Mouse (Mus musculus) heart, postnatal 0 days (tissue): Measurements from ENCODE around the gene Strn.

Experiments
- CTCF ChIP-seq: IDR thresholded peaks from 2 replicates; pipeline ENCODE4 v1.5.1; 2016; ENCODE audit warnings: antibody characterized with exemption, control low read depth, low read depth
- EP300 ChIP-seq: IDR thresholded peaks from 2 replicates; pipeline ENCODE4 v1.6.1; 2016; ENCODE audit warnings: antibody characterized with exemption, low read depth

GRCm38 (mm10) chr17:78635616-78636015 lies 101.4 kb downstream of the Strn start:
- TF ChIP-seq CTCF (no peak), EP300 (no peak)
